Mouse (Mus musculus) stomach, postnatal 0 days (tissue): ENCODE results near the gene Git2. TPM values are rescaled to one million over a fixed set of nuclear protein-coding genes. Genes with fewer than 3 reads are reported as not detected.

Experiments used
- ATAC-seq: fragments of 200-750 bp; cut with Nextera tagmentation; 2 replicates; pipeline ENCODE4 v1.8.0; 2017; ENCODE audit not compliant: low FRiP score, low TSS enrichment
- DNase-seq: peaks from one replicate; pipeline ENCODE4 v3.0.0-alpha.2; 2016; ENCODE audit warnings: low spot score
- H3K27ac ChIP-seq: fragments of 300-500 bp; sonication (generic); replicated peaks from 2 replicates; pipeline ENCODE4 v1.5.1; 2014; ENCODE audit warnings: mild to moderate bottlenecking, control low read depth
- H3K27me3 ChIP-seq: fragments of 300-500 bp; sonication (generic); 2 replicates; pipeline ENCODE4 v1.6.1; 2014; ENCODE audit warnings: low read length; ENCODE audit not compliant: control insufficient read depth, insufficient read depth
- H3K36me3 ChIP-seq: fragments of 300-500 bp; sonication (generic); 2 replicates; pipeline ENCODE4 v1.6.1; 2014; ENCODE audit warnings: low read length, mixed read lengths; ENCODE audit not compliant: control insufficient read depth, insufficient read depth
- H3K4me1 ChIP-seq: fragments of 300-500 bp; sonication (generic); replicated peaks from 2 replicates; pipeline ENCODE4 v1.6.1; 2014; ENCODE audit warnings: antibody characterized with exemption; ENCODE audit not compliant: control insufficient read depth, insufficient read depth
- H3K4me2 ChIP-seq: fragments of 300-500 bp; sonication (generic); replicated peaks from 2 replicates; pipeline ENCODE4 v1.6.1; 2014; ENCODE audit warnings: low read depth, mild to moderate bottlenecking, control low read depth, moderate library complexity
- H3K4me3 ChIP-seq: fragments of 300-500 bp; sonication (generic); 2 replicates; pipeline ENCODE4 v1.5.1; 2014; ENCODE audit warnings: low read depth, low read length, control low read depth
- H3K9ac ChIP-seq: fragments of 300-500 bp; sonication (generic); 2 replicates; pipeline ENCODE4 v1.6.1; 2014; ENCODE audit warnings: mild to moderate bottlenecking, low read length, control low read depth, mixed read lengths
- H3K9me3 ChIP-seq: fragments of 300-500 bp; sonication (generic); 2 replicates; pipeline ENCODE4 v1.6.1; 2016; ENCODE audit warnings: low read length; ENCODE audit not compliant: control insufficient read depth
- CTCF ChIP-seq: IDR thresholded peaks from 2 replicates; pipeline ENCODE4 v1.5.1; 2016; ENCODE audit warnings: antibody characterized with exemption, low read depth, mild to moderate bottlenecking, moderate library complexity
- EP300 ChIP-seq: optimal IDR thresholded peaks from 2 replicates; pipeline ENCODE3; 2016; ENCODE audit warnings: antibody characterized with exemption
- WGBS: fragments of 180-500 bp; shearing (Covaris S2); extraction: QIAGEN DNeasy Blood & Tissue Kit; methylation state at CpG from one replicate; pipeline ENCODE4 v1.1.7; 2014; 5-methylcytosine and 5-hydroxymethylcytosine counted together
- polyA plus RNA-seq: library from polyadenylated mRNA; unstranded; fragments of >200 nt; fragmentation: Nextera tagmentation; extraction: Ambion mirVana; gene quantifications from 2 replicates; pipeline ENCODE4 v1.2.1, GENCODE M21; 2015

Gene Git2
- polyA plus RNA-seq, 1 experiment from 2014 or later = 14.2 TPM

- peak overlapping the region; percentile 63 for H3K27ac ChIP-seq
- no peak overlapping the region for H3K9ac ChIP-seq
Measured at GRCm38 (mm10) chr5:114807063-114807462, 31.7 kb upstream of the Git2 start.

DNA sequence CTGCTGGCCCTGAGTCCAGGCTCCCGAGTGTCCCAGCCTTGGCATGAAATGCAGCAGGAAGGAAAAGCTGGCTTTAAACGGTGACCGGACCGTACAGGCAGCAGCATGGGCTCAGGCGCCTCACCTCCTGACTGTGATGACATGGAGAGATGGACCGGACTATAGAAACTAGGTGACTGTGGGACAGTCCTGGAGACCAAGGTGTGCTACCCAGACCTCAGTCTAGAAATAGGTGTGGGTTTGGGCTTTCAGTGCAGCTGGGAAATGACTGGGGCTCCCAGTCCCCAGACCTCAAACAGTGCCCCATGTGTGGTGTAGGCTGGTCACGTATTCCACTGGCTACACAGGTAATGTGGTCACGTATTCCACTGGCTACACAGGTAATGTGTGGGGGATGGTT lies 31.3 kb upstream of the Git2 start:
- TF ChIP-seq CTCF = no peak
- TF ChIP-seq EP300 = no peak
- peaks cover 16% of the 10 kb centered on the region; the same call in 1 of the 2 replicates for H3K36me3 ChIP-seq
- WGBS = 78% methylated on average over 8 of the region's 8 CpGs
- H3K4me1 ChIP-seq = no peaks in the 10 kb centered on the region
- H3K27ac ChIP-seq = peak overlapping the region; percentile 63
- DNase-seq (no peak), ATAC-seq (no peak)
- no peak overlapping the region; the same call in 1 of the 2 replicates for H3K4me2 ChIP-seq
- H3K27me3 ChIP-seq = no peaks in the 10 kb centered on the region
- H3K9ac ChIP-seq = 0 out of 2 replicates have a peak overlapping the region, but pooled peaks have one; percentile 27
- H3K4me3 ChIP-seq = no peak overlapping the region
- no peaks in the 10 kb centered on the region for H3K9me3 ChIP-seq

More at GRCm38 (mm10) chr5:114807063-114807462, 31.7 kb upstream of the Git2 start:
- Histone ChIP-seq H3K27me3 (no peaks in the 10 kb centered on the region), H3K4me1 (no peaks in the 10 kb centered on the region), H3K9me3 (no peaks in the 10 kb centered on the region), H3K4me3 (no peak overlapping the region), H3K36me3 (peaks cover 16% of the 10 kb centered on the region; the same call in 1 of the 2 replicates), H3K4me2 (no peak overlapping the region)
- DNase-seq (no peak), ATAC-seq (no peak)
- no peak for TF ChIP-seq CTCF
- TF ChIP-seq EP300 = no peak
- WGBS = 53% methylated on average over 9 of the region's 9 CpGs

DNA sequence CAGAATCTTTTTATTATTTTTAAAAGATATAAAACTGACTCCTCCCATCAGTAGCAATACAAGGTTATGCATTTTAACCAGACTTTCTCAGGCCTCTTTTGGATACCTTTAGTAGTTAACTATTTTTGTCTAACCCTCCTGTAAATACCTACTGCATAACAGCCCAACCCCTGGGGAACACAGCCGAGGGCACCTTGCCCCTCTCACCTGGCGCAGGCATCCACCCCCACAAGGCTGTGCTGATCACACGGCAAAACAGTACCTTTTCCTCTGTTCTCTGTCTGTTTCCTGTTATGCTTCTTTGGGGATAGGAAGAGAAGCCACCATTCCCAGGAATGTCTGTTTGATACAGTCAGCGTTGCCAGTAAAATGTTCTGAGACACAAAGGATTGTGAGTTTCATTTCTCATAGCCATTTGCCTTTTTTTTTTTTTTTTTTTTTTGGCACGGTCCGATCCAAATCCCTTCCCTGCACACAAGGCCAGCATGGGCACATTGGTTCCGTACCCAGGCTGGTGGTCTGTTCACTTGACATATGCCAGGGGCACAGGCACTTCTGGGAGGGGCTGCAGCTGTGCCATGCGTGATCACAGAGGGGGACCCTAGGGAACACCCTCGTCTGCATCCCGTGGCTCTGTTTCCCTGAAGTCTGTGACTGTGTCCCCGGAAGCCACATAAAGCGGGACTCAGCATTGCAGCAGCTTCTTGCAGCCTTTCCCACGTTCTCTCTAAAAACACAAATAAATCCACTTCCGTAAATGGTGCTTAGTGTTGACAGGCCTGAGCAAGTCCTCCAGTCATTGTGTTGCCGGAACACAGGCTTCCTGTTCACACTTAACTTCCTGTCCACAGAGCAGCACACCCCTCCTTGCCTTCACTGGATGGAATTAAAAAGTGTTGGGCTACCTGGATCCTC lies 30.4 kb upstream of the Git2 start:
- H3K36me3 ChIP-seq = peaks cover 16% of the 10 kb centered on the region; the same call in 1 of the 2 replicates
- no peak for DNase-seq
- TF ChIP-seq EP300 = no peak
- no peak for TF ChIP-seq CTCF

DNA sequence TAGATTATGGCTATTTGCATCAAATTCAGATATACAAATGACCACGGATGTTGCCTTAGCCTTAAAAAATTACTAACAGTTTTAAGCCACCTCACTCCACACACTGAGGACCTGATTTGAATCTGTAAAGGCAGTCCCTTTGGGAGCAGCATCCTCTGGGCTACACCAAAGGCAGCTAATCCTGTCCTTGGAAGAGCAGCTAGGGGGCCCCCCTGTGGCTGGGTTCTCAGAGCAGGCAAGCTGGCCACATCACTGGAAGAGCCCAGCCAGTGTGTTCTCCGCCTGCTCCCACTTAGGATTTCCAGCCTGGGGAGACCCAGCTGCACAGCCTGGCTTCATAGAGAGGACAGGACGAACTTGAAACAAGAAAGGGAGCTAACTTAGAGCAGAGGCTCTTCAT lies 29.6 kb upstream of the Git2 start:
- Histone ChIP-seq H3K4me1 (no peaks in the 10 kb centered on the region), H3K4me2 (no peak overlapping the region), H3K36me3 (peaks cover 19% of the 10 kb centered on the region; the same call in 1 of the 2 replicates), H3K4me3 (no peak overlapping the region), H3K27me3 (no peaks in the 10 kb centered on the region), H3K9me3 (no peaks in the 10 kb centered on the region), H3K9ac (no peak overlapping the region), H3K27ac (no peak overlapping the region)
- WGBS = 63% methylated on average over 3 of the region's 3 CpGs
- TF ChIP-seq CTCF (peak; percentile 62), EP300 (no peak)
- no peak for ATAC-seq
- peak; percentile 37 for DNase-seq

More for the DNA sequence above, 30.4 kb upstream of the Git2 start:
- Histone ChIP-seq H3K27me3 (no peaks in the 10 kb centered on the region), H3K9me3 (no peaks in the 10 kb centered on the region), H3K9ac (no peak overlapping the region), H3K27ac (peak overlapping the region; percentile 63), H3K4me1 (no peaks in the 10 kb centered on the region), H3K4me3 (no peak overlapping the region), H3K4me2 (no peak overlapping the region)
- 63% methylated on average over 15 of the region's 15 CpGs for WGBS
- ATAC-seq = no peak; the same call in 1 of the 2 replicates

GRCm38 (mm10) chr5:114804335-114804734 lies 29.0 kb upstream of the Git2 start:
- H3K4me3 ChIP-seq = no peak overlapping the region
- no peak for TF ChIP-seq EP300
- TF ChIP-seq CTCF = no peak
- ATAC-seq (no peak), DNase-seq (no peak)
- H3K27me3 ChIP-seq = no peaks in the 10 kb centered on the region
- peaks cover 19% of the 10 kb centered on the region for H3K36me3 ChIP-seq
- WGBS = 92% methylated on average over 13 of the region's 13 CpGs
- no peaks in the 10 kb centered on the region for H3K9me3 ChIP-seq
- no peak overlapping the region for H3K4me2 ChIP-seq
- no peaks in the 10 kb centered on the region for H3K4me1 ChIP-seq
- H3K27ac ChIP-seq = no peak overlapping the region
- no peak overlapping the region for H3K9ac ChIP-seq

DNA sequence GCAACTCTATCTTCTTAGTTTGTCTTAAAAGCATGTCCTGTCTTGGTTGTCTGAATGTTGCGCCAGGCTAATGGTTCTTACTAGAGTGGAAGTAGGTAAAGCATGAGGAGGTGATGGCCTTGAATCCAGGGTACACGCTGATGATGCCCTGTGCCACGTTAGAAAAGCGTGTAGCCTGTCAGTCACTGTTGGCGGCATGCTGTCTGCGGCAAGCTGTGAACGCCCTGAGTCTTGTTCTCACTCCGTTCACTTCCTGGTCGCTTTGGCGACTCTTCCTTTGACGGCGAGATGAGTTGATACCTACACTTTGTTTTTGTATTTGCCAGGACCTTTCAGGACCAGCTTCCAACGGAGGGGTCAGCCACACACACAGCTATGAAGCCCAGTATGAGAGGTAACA lies 27.9 kb upstream of the Git2 start:
- Histone ChIP-seq H3K4me2 (no peak overlapping the region), H3K27me3 (no peaks in the 10 kb centered on the region), H3K9me3 (no peaks in the 10 kb centered on the region), H3K4me3 (no peak overlapping the region), H3K36me3 (peaks cover 17% of the 10 kb centered on the region), H3K27ac (no peak overlapping the region), H3K9ac (no peak overlapping the region), H3K4me1 (no peaks in the 10 kb centered on the region)
- WGBS = 90% methylated on average over 13 of the region's 13 CpGs
- TF ChIP-seq CTCF (no peak), EP300 (no peak)
- no peak for DNase-seq
- no peak for ATAC-seq
